Mouse (Mus musculus): ENCODE results near the gene Cel.

- TF ChIP-seq CTCF (IDR thresholded peaks at IDR 0.05; ENCODE audit: borderline replicate concordance, control insufficient read depth, extremely low read depth, insufficient read depth, low read length, poor library complexity) (no peak), POLR2A (IDR thresholded peaks at IDR 0.05; ENCODE audit: control insufficient read depth, extremely low read depth, insufficient read depth, low read length, poor library complexity) (no peak)
Observed at GRCm38 (mm10) chr2:28525219-28525942, 37.8 kb downstream of the Cel start.
